Mouse (Mus musculus) erythroid progenitor cell, adult 5-6 weeks (primary cell): Measurements from ENCODE around the gene Coil. TPM values are rescaled to one million over a fixed set of nuclear protein-coding genes. Genes with fewer than 3 reads are reported as not detected.
"Not testable (repeated sequence)": the region's sequence is repeated elsewhere in the genome, so short reads cannot be mapped to it uniquely, and the experiment has no call there.

Experiments used
- ATAC-seq: replicated peaks from 2 replicates; pipeline ENCODE4 v1.8.0; 2016; ENCODE audit warnings: moderate number of reproducible peaks, mild to moderate bottlenecking, moderate TSS enrichment, inconsistent platforms; ENCODE audit not compliant: poor library complexity, low FRiP score, severe bottlenecking
- total RNA-seq, 2 experiments: library from RNA; stranded (forward) in 1 of 2; stranded (reverse) in 1 of 2; fragments of 150-400 nt in 1 of 2; fragments of 186-747, 209-891 nt in 1 of 2; gene quantifications; 2 replicates each; pipeline versions ENCODE4 v1.2.3 to v1.2.4; 2015 to 2017; ENCODE audit warnings: low replicate concordance in 2 of 2

The Coil gene
- total RNA-seq, 2 experiments from 2014 or later = 1.7 to 2.3 TPM

DNA sequence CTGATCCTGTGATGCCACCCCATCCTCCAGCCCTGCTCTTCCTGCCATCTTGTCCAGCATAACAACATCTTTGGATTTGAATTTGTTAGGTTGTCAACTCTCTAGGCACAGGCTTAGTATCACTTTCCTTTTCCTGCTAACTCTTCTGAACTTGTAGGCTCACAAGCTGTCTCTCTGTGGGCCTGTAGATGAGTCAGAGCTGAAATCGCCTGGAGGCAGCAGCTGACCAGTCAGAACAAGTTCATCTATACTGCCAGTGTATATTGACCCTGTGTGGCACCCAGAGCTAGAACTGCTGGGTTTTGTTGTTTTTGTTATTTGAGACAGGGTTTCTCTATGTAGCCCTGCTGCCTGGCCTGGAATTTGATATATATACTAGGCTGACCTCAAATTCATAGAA lies 61.1 kb downstream of the Coil start:
- ATAC-seq = no peak

DNA sequence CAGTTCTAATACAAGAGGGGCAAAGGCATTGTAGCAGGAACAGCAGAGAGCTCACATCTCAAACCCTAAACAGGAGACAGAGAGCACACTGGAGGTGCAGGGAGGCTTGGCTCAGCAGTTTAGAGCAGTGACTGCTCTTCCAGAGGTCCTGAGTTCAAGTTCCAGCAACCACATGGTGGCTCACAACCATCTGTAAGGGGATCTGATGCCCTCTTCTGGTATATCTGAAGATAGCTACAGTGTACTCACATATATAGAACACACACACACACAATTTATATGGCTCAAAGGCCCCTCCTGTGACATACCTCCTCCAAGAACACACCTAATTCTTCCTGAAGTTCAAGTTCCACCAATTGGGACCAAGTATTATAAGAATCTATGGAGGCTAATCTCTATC lies 64.5 kb downstream of the Coil start:
- ATAC-seq = no peak

DNA sequence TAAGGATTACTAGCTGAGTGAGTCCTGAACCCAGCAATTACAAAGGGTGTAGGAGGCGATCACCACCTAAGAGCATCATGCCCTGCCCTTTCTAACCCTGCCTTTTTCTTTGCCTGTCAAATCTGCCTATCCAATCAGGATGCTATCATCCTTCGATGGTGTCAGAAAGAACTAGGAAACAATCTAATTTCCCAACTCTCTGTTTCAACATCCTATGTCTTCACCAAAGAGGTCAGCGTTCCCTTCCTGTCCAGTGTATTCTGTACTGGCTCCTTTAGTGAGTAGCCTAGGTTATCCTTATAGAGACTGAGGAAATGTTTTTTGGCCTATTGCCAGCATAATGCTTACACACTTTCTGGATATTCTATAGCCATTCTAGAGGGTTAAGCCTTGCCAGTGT lies 65.5 kb downstream of the Coil start:
- ATAC-seq = no peak

DNA sequence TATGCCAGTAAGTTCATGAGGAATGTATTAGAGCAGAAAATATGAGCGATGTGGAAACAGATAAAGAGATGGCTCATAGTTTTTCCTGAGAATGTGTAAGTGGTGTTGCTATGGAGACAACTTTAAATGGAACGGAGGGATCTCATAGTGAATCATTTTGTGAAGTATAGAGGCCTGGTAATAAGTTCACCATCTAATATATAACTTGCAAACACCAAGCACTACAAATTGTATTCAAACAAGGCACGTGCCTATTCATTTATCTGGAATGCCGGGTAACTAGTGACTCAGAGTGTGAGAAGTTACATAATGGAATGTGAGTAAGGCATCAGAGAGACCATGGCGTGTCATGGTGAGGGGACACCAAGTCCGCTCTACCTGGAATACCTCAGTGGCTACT lies 68.4 kb downstream of the Coil start:
- no peak for ATAC-seq

DNA sequence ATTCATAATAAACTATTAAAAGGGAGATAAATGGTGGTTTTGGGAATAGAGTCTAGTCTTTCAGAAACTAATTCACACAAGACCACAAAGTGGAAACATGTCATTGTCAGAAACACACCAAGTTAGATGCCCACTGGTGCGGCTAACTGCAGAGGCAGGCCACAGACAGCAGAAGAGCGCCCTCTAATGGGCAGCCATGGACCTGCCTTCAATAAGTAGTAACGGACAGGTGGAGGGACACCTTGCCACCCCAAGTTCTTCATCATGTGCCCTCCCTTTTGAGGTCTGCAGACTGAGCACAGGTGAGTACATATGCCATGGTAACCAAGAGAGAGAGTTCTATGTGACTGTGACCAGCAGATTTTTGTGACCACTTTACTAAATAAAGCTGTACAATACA lies 69.3 kb downstream of the Coil start:
- ATAC-seq = peak; percentile 70

DNA sequence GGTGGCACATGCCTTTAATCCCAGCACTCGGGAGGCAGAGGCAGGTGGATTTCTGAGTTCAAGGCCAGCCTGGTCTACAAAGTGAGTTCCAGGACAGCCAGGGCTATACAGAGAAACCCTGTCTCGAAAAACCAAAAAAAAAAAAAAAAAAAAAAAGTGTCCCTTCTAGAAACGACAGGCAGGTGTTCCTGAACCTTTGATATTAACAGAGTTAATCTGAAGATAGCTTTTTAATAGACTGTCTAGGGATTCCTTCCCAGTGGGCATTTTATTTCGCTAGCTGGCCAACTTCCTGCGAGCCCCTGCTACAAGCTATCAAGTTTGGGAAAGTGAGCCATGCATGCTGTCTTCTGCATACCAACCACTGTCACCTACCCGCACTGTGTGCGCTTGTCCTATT lies 71.0 kb downstream of the Coil start:
- not testable (repeated sequence) for ATAC-seq

Other genes starting within 250 kb of the Coil start
- 0.42 TPM in 1 of 2 replicates, not detected in the other for gene Akap1, start 105.7 kb upstream of the Coil start, total RNA-seq (2015; ENCODE audit: low replicate concordance)
- 3.3 and 7.1 TPM in 2 replicates for gene Akap1, start 105.7 kb upstream of the Coil start, total RNA-seq (2017; ENCODE audit: low replicate concordance)
- 41.9 and 45.8 TPM in 2 replicates for gene Scpep1, start 14.8 kb upstream of the Coil start, total RNA-seq (2015; ENCODE audit: low replicate concordance)
- gene Scpep1, start 14.8 kb upstream of the Coil start, total RNA-seq (2017; ENCODE audit: low replicate concordance) = 16.8 and 26.1 TPM in 2 replicates
- not detected in 2 replicates for gene Elobl, start 3.3 kb upstream of the Coil start, total RNA-seq (2015; ENCODE audit: low replicate concordance)
- gene Elobl, start 3.3 kb upstream of the Coil start, total RNA-seq (2017; ENCODE audit: low replicate concordance) = not detected in 2 replicates
- gene Trim25, start 29.1 kb downstream of the Coil start, total RNA-seq (2015; ENCODE audit: low replicate concordance) = 23.8 and 25.2 TPM in 2 replicates
- gene Trim25, start 29.1 kb downstream of the Coil start, total RNA-seq (2017; ENCODE audit: low replicate concordance) = 28.0 and 32.8 TPM in 2 replicates
- 0.72 and 0.84 TPM in 2 replicates for gene Dgke, start 96.6 kb downstream of the Coil start, total RNA-seq (2015; ENCODE audit: low replicate concordance)
- gene Dgke, start 96.6 kb downstream of the Coil start, total RNA-seq (2017; ENCODE audit: low replicate concordance) = 1.8 and 2.2 TPM in 2 replicates
- not detected in 2 replicates for gene Gm525, start 103.6 kb downstream of the Coil start, total RNA-seq (2015; ENCODE audit: low replicate concordance)
- not detected in 2 replicates for gene Gm525, start 103.6 kb downstream of the Coil start, total RNA-seq (2017; ENCODE audit: low replicate concordance)